Mouse (Mus musculus) ES-E14 (cell line): ENCODE measurements around the gene Prdm9.

Experiments
- CHD2 ChIP-seq: IDR thresholded peaks from 2 replicates; pipeline ENCODE4 v1.6.1; 2014; ENCODE audit warnings: mild to moderate bottlenecking, low read depth, low read length, inconsistent platforms
- MAFK ChIP-seq: IDR thresholded peaks from 2 replicates; pipeline ENCODE4 v1.6.1; 2014; ENCODE audit warnings: mild to moderate bottlenecking, low read depth, low read length, inconsistent platforms; ENCODE audit not compliant: insufficient read depth
- ZC3H11A ChIP-seq: IDR thresholded peaks from 2 replicates; pipeline ENCODE4 v1.6.1; 2012; ENCODE audit warnings: low read depth, mild to moderate bottlenecking, inconsistent platforms, low read length, borderline replicate concordance
- ZNF384 ChIP-seq: IDR thresholded peaks from 2 replicates; pipeline ENCODE4 v1.6.1; 2012; ENCODE audit warnings: low read depth, low read length, inconsistent platforms

- no peak for TF ChIP-seq CHD2
- TF ChIP-seq MAFK, result no peak
- no peak for TF ChIP-seq ZNF384
- TF ChIP-seq ZC3H11A, result no peak
Observed at GRCm38 (mm10) chr17:15591216-15591881, 27.2 kb upstream of the Prdm9 start.
